Mouse (Mus musculus): ENCODE measurements around the gene Nmrk2.
"Not testable (repeated sequence)": the region's sequence is repeated elsewhere in the genome, so short reads cannot be mapped to it uniquely, and the experiment has no call there.

Nmrk2 gene

GRCm38 (mm10) chr10:81182336-81183333 is 19.2 kb downstream of the Nmrk2 start, which contains the start of gene Dapk3:
TSS of gene Dapk3 (plus strand) at chr10:81183005.
- peak; percentile 94 to 96 for DNase-seq

- DNase-seq = not testable (repeated sequence)
Observed at GRCm38 (mm10) chr10:81181860-81182259, 20.0 kb downstream of the Nmrk2 start.

- DNase-seq = no peak
Observed at GRCm38 (mm10) chr10:81180946-81181345, 20.9 kb downstream of the Nmrk2 start.

GRCm38 (mm10) chr10:81179451-81180342 is 22.2 kb downstream of the Nmrk2 start:
- no peak for DNase-seq

- DNase-seq = no peak
Observed at GRCm38 (mm10) chr10:81178927-81179326, 22.9 kb downstream of the Nmrk2 start.

GRCm38 (mm10) chr10:81177958-81178712 is 23.7 kb downstream of the Nmrk2 start:
- no peak for DNase-seq

GRCm38 (mm10) chr10:81177491-81177925 is 24.3 kb downstream of the Nmrk2 start:
- DNase-seq = peak; percentile 48 to 60

- DNase-seq = peak; percentile 100
Observed at GRCm38 (mm10) chr10:81176466-81177271, 25.2 kb downstream of the Nmrk2 start, which contains the start of gene Eef2. TSS of gene Eef2 (plus strand) at chr10:81176631.

- DNase-seq = peak; percentile 66 to 78
Observed at GRCm38 (mm10) chr10:81175936-81176465, 25.9 kb downstream of the Nmrk2 start.

GRCm38 (mm10) chr10:81175345-81175701 is 26.5 kb downstream of the Nmrk2 start:
- peak in 1 of 2 experiments; percentile 33 for DNase-seq

GRCm38 (mm10) chr10:81174617-81175344 is 27.1 kb downstream of the Nmrk2 start:
- peak; percentile 93 to 94 for DNase-seq

GRCm38 (mm10) chr10:81173132-81173531 is 28.7 kb downstream of the Nmrk2 start:
- peak; percentile 87 to 90 for DNase-seq

GRCm38 (mm10) chr10:81169411-81169900 is 32.4 kb downstream of the Nmrk2 start:
- DNase-seq = peak; percentile 52 to 67

GRCm38 (mm10) chr10:81168521-81169244 is 33.2 kb downstream of the Nmrk2 start:
- peak; percentile 89 to 94 for DNase-seq

GRCm38 (mm10) chr10:81168087-81168431 is 33.8 kb downstream of the Nmrk2 start:
- peak in 1 of 2 experiments; percentile 61 for DNase-seq

- DNase-seq = peak; percentile 100
Observed at GRCm38 (mm10) chr10:81167200-81168086, 34.4 kb downstream of the Nmrk2 start, which contains the start of gene Pias4. TSS of gene Pias4 (minus strand) at chr10:81167923.

GRCm38 (mm10) chr10:81165118-81165517 is 36.7 kb downstream of the Nmrk2 start:
- DNase-seq = no peak

GRCm38 (mm10) chr10:81162318-81162652 is 39.6 kb downstream of the Nmrk2 start:
- DNase-seq = peak in 1 of 2 experiments; percentile 40
